Mouse (Mus musculus) C2C12 (cell line): ENCODE data around the gene Gsg1. TPM values are rescaled to one million over a fixed set of nuclear protein-coding genes. Genes with fewer than 3 reads are reported as not detected.

Source experiments
- H3K27me3 ChIP-seq: one replicate; pipeline ENCODE4 v1.6.1; 2011; ENCODE audit not compliant: control insufficient read depth, insufficient read depth, insufficient read length
- H3K36me3 ChIP-seq: one replicate; pipeline ENCODE4 v1.6.1; 2011; ENCODE audit not compliant: control insufficient read depth, insufficient read depth
- H3K4me3 ChIP-seq: one replicate; pipeline ENCODE4 v1.5.1; 2011; ENCODE audit warnings: mild to moderate bottlenecking, control low read depth; ENCODE audit not compliant: poor library complexity, insufficient read depth, severe bottlenecking
- H3K79me2 ChIP-seq: one replicate; pipeline ENCODE4 v1.6.1; 2011; ENCODE audit not compliant: control insufficient read depth, insufficient read depth
- H3K79me3 ChIP-seq: one replicate; pipeline ENCODE4 v1.6.1; 2011; ENCODE audit warnings: low read depth, control low read depth
- H3ac ChIP-seq: one replicate; pipeline ENCODE3; 2011; ENCODE audit warnings: low read depth; ENCODE audit not compliant: control insufficient read depth, insufficient read length
- CEBPB ChIP-seq: IDR thresholded peaks from one replicate; pipeline ENCODE4 v1.6.1; 2011; ENCODE audit warnings: low read depth, mild to moderate bottlenecking, control low read depth, moderate library complexity
- CTCF ChIP-seq: IDR thresholded peaks from one replicate; pipeline ENCODE4 v1.5.1; 2011; ENCODE audit not compliant: control insufficient read depth, insufficient read depth, insufficient read length
- FOSL1 ChIP-seq: IDR thresholded peaks from one replicate; pipeline ENCODE4 v1.8.0; 2011; ENCODE audit warnings: mild to moderate bottlenecking, low read length; ENCODE audit not compliant: poor library complexity, insufficient read depth, severe bottlenecking
- MAX ChIP-seq: IDR thresholded peaks from one replicate; pipeline ENCODE4 v1.6.1; 2011; ENCODE audit warnings: mild to moderate bottlenecking, control low read depth
- MYOD1 ChIP-seq: IDR thresholded peaks from one replicate; pipeline ENCODE4 v1.6.1; 2011; ENCODE audit warnings: low read depth; ENCODE audit not compliant: control insufficient read depth, insufficient read length
- MYOG ChIP-seq: IDR thresholded peaks from one replicate; pipeline ENCODE4 v1.6.1; 2011; ENCODE audit not compliant: control insufficient read depth, insufficient read length; ENCODE audit errors: extremely low read depth
- USF1 ChIP-seq: IDR thresholded peaks from one replicate; pipeline ENCODE4 v1.6.1; 2011; ENCODE audit warnings: low read depth, mild to moderate bottlenecking, control low read depth, moderate library complexity
- polyA plus RNA-seq: library from polyadenylated mRNA; unstranded; fragments of >200 nt; fragmentation: generic; extraction: Trizol; gene quantifications from one replicate; pipeline ENCODE4 v1.2.1, GENCODE M21; 2012; ENCODE audit warnings: missing spikeins

Gene Gsg1
- polyA plus RNA-seq, 1 experiment, result 0.15 TPM

GRCm38 (mm10) chr6:135252728-135253077, 1.4 kb downstream of the Gsg1 start:
- H3K36me3 ChIP-seq, result no peaks in the 10 kb centered on the region
- no peaks in the 10 kb centered on the region for H3K27me3 ChIP-seq
- H3ac ChIP-seq, result no peak overlapping the region
- no peak overlapping the region for H3K4me3 ChIP-seq
- no peaks in the 10 kb centered on the region for H3K79me2 ChIP-seq
- no peaks in the 10 kb centered on the region for H3K79me3 ChIP-seq
- TF ChIP-seq MYOG (no peak), FOSL1 (no peak), MAX (peak; percentile 40), MYOD1 (peak; percentile 6), USF1 (no peak), CEBPB (no peak), CTCF (no peak)

GRCm38 (mm10) chr6:135251849-135252727, 2.1 kb downstream of the Gsg1 start:
- H3K79me2 ChIP-seq, result no peaks in the 10 kb centered on the region
- no peaks in the 10 kb centered on the region for H3K27me3 ChIP-seq
- H3K4me3 ChIP-seq, result no peak overlapping the region
- H3ac ChIP-seq, result no peak overlapping the region
- H3K36me3 ChIP-seq, result no peaks in the 10 kb centered on the region
- TF ChIP-seq CEBPB, result peak; percentile 66
- no peak for TF ChIP-seq FOSL1
- peak; percentile 72 for TF ChIP-seq MAX
- peak; percentile 19 for TF ChIP-seq USF1
- no peaks in the 10 kb centered on the region for H3K79me3 ChIP-seq

DNA sequence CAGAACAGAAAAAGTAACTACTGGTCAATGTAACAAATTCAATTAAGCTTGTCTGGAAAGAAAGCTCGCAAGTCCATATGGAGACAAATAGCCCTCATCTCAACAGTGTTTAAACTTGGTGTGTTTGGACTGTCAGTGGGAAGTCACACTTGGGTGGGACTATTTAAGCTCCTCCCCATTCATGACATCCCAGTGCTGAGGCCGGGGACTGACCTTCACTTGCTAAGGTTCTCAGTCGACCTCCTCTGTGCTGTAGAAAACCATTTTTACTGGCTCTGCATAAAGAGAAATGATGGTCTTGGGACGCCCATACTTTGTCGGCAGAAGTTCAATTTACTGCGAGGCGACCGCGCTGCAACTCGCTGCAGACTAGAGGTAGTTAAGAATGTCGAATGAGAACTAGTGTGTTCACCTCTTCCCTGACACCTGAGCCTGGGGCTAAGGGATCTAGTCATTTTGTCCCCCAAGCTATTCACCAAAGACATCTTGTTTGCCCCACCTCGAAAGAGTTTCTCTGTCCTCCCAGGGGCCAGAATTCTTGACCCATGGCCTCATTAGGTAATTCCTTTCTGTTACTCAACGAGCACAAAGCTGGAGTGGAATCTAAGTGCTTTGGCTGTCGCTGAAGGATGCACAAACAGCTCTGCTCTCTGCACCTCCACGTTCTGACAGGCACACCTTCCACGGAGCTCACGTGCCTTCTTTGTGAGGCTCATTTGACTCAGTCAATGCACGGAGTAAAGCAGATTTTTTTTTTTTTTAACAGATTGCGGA, 3.0 kb downstream of the Gsg1 start:
- TF ChIP-seq CEBPB (no peak), FOSL1 (no peak), MAX (no peak), CTCF (no peak), USF1 (no peak), MYOG (no peak), MYOD1 (no peak)
- Histone ChIP-seq H3K27me3 (no peaks in the 10 kb centered on the region), H3ac (no peak overlapping the region), H3K79me2 (no peaks in the 10 kb centered on the region), H3K4me3 (no peak overlapping the region), H3K36me3 (no peaks in the 10 kb centered on the region), H3K79me3 (no peaks in the 10 kb centered on the region)

DNA sequence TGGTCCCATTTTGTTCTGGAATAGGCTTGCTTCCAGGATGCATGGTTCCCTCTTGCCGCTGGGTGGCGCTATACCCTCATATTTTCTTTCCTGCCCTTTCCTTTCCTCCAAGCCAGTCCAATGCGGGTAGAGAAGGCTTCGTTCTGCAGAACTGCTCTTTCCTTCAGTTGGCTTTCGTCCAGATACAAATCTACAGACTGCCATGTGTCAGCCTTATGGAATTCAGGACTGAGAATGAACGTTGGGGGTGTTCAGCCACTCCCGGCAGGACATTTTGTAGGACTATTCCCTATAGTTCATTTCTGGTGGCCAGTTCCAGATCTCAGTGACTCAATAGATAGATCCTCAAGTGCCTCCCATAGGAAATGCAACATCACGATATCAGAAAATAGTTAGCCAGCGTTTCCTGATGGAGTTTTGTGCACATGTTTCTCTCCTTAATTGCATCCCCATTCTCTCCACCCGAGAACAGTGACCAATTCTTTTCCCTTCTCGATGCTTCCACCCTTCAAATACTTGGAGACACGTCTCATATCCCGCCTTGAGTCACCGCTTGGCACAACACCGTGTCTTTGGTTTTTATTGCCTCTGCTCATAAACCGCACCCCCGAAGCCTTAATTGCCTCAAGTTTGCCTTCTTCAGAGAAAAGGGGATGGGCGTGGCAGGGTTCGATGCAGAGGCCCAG, 4.2 kb downstream of the Gsg1 start:
- Histone ChIP-seq H3ac (peak overlapping the region; percentile 23), H3K79me2 (no peaks in the 10 kb centered on the region), H3K4me3 (no peak overlapping the region), H3K79me3 (no peaks in the 10 kb centered on the region), H3K36me3 (no peaks in the 10 kb centered on the region), H3K27me3 (no peaks in the 10 kb centered on the region)
- no peak for TF ChIP-seq MAX
- peak; percentile 46 for TF ChIP-seq CTCF
- TF ChIP-seq MYOD1, result peak; percentile 17
- peak; percentile 79 for TF ChIP-seq FOSL1

DNA sequence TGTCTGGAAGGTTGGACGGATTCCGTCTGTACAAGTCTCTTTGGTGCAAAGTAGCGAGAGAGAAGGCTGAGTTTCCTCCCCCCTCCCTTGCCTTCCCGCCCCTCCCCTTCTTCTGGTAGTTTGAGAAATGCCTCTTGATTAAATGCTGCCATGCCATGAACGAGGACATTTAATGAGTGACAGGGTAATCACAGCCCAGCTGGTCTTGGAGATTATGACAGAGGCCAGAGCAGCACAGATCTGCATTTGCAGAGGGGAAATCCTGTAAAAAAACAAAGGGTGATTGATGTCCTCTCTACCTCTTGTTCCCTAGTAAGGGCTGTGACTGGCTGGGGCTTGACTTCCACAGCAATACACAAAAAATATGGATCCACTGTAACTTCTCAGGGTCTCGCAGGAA, 6.3 kb downstream of the Gsg1 start:
- Histone ChIP-seq H3K4me3 (no peak overlapping the region), H3K79me2 (no peaks in the 10 kb centered on the region), H3K36me3 (no peaks in the 10 kb centered on the region), H3K27me3 (no peaks in the 10 kb centered on the region), H3K79me3 (no peaks in the 10 kb centered on the region), H3ac (no peak overlapping the region)
- TF ChIP-seq FOSL1, result no peak
- no peak for TF ChIP-seq USF1
- no peak for TF ChIP-seq MYOG
- no peak for TF ChIP-seq CEBPB
- no peak for TF ChIP-seq MYOD1
